ENCODE assay signal across 17 mouse cellular contexts in the genomic region with DNA sequence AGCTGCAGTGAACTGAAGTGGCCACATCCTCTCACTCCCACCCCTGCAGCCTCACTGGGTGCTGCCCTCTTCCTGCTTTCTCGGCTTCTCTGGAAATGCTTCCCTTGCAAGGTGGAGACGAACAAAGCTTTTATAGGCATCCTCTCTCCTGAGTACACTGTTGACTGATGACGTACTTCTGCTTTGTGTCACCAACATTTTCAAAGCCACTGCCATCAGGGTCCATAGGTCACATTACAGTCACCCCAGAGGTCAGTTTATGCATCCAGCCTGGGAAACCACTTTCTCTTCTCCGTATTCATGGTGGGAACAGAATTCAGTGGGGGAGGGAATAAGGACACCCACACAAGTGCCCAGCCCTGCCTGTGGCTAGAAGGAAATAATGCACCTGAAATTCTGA. TPM values are rescaled to one million over a fixed set of nuclear protein-coding genes. Genes with fewer than 3 reads are reported as not detected.
DNase-seq lines count a peak whose midpoint lies in the region; ATAC-seq and TF ChIP-seq lines count a peak whose summit lies in the region.
"Had no signal": no experiment of that assay in that cellular context is flagged by ENCODE, and none has a peak within 500 bp of the region (broad histone marks: within the 10 kb centered on the region; RNA-seq: fewer than 3 reads in every experiment).

No protein-coding gene starts in this region.

- no peak for TF ChIP-seq EP300 in heart, postnatal 0 days (IDR thresholded peaks at IDR 0.05; ENCODE audit: low read depth)
- no peak for TF ChIP-seq EP300 in lung, postnatal 0 days (IDR thresholded peaks at IDR 0.05)
- TF ChIP-seq EP300 in liver, embryonic 14.5 days (IDR thresholded peaks at IDR 0.05; ENCODE audit: low read depth): no peak

- no peak for ATAC-seq in heart, postnatal 0 days (ENCODE audit: insufficient read depth, low read depth)
- 0 out of 2 replicates have a peak, but pooled peaks have one; percentile 23 for ATAC-seq in lung, postnatal 0 days
- no peak for ATAC-seq in liver, embryonic 14.5 days (ENCODE audit: insufficient read depth)
- ATAC-seq in midbrain, embryonic 15.5 days (replicated peaks): no peak

- H3K4me2 ChIP-seq in heart, postnatal 0 days (ENCODE audit: low read depth, low read length): no peak overlapping the region
- no peak overlapping the region for H3K4me2 ChIP-seq in lung, postnatal 0 days (replicated peaks; ENCODE audit: low read depth, low read length)
- no peak overlapping the region for H3K4me2 ChIP-seq in liver, embryonic 14.5 days (ENCODE audit: low read depth)
- H3K4me2 ChIP-seq in midbrain, embryonic 15.5 days: no peak overlapping the region
- H3K4me2 ChIP-seq: embryonic facial prominence, embryonic 15.5 days; stomach, embryonic 15.5 days had no signal

- H3K9me3 ChIP-seq in heart, postnatal 0 days (replicated peaks; ENCODE audit: control insufficient read depth, low read length): no peaks in the 10 kb centered on the region
- no peaks in the 10 kb centered on the region for H3K9me3 ChIP-seq in lung, postnatal 0 days (ENCODE audit: low read length)
- H3K9me3 ChIP-seq in liver, embryonic 14.5 days (ENCODE audit: control insufficient read depth, low read length): no peaks in the 10 kb centered on the region
- no peaks in the 10 kb centered on the region for H3K9me3 ChIP-seq in midbrain, embryonic 15.5 days
- H3K9me3 ChIP-seq: embryonic facial prominence, embryonic 15.5 days; stomach, embryonic 15.5 days had no signal

- TF ChIP-seq CTCF in heart, postnatal 0 days (IDR thresholded peaks at IDR 0.05; ENCODE audit: low read depth): no peak
- TF ChIP-seq CTCF in lung, postnatal 0 days (IDR thresholded peaks at IDR 0.05): no peak
- TF ChIP-seq CTCF in liver, embryonic 14.5 days (IDR thresholded peaks at IDR 0.05; ENCODE audit: low read depth): no peak

- 0 out of 2 replicates have a peak, but pooled peaks cover 5% of the 10 kb centered on the region for H3K27me3 ChIP-seq in heart, postnatal 0 days (ENCODE audit: control insufficient read depth, insufficient read depth, low read length)
- H3K27me3 ChIP-seq in lung, postnatal 0 days (replicated peaks; ENCODE audit: insufficient read depth, low read length): no peaks in the 10 kb centered on the region
- no peaks in the 10 kb centered on the region for H3K27me3 ChIP-seq in liver, embryonic 14.5 days (ENCODE audit: control insufficient read depth, insufficient read depth, low read length)
- H3K27me3 ChIP-seq in midbrain, embryonic 15.5 days (replicated peaks): no peaks in the 10 kb centered on the region
- H3K27me3 ChIP-seq: embryonic facial prominence, embryonic 15.5 days; stomach, embryonic 15.5 days had no signal

- H3K4me1 ChIP-seq in heart, postnatal 0 days (ENCODE audit: control insufficient read depth, insufficient read depth): no peaks in the 10 kb centered on the region
- H3K4me1 ChIP-seq in lung, postnatal 0 days (ENCODE audit: insufficient read depth, low read depth, low read length): no peaks in the 10 kb centered on the region
- peaks cover 0 to 4% of the 10 kb centered on the region in 2 experiments; a peak in 1 of 4 replicates for H3K4me1 ChIP-seq in liver, embryonic 14.5 days (replicated peaks; ENCODE audit: control insufficient read depth in 2 of 2, insufficient read depth in 2 of 2, low read length in 1 of 2)
- H3K4me1 ChIP-seq in midbrain, embryonic 15.5 days: peaks cover 28% of the 10 kb centered on the region
- H3K4me1 ChIP-seq: embryonic facial prominence, embryonic 15.5 days had no signal

- no peak overlapping the region for H3K4me3 ChIP-seq in heart, postnatal 0 days (ENCODE audit: low read depth, low read length)
- no peak overlapping the region for H3K4me3 ChIP-seq in lung, postnatal 0 days (ENCODE audit: low read depth, low read length)
- H3K4me3 ChIP-seq in liver, embryonic 14.5 days (ENCODE audit: insufficient read depth in 1 of 2, low read depth in 2 of 2, low read length in 2 of 2): no peak overlapping the region
- no peak overlapping the region for H3K4me3 ChIP-seq in midbrain, embryonic 15.5 days
- H3K4me3 ChIP-seq: embryonic facial prominence, embryonic 15.5 days; myocyte; stomach, embryonic 15.5 days had no signal

- peak overlapping the region; percentile 4 for H3K27ac ChIP-seq in heart, postnatal 0 days (ENCODE audit: low read depth)
- H3K27ac ChIP-seq in lung, postnatal 0 days (ENCODE audit: low read length): no peak overlapping the region
- no peak overlapping the region for H3K27ac ChIP-seq in liver, embryonic 14.5 days
- peak overlapping the region; percentile 10; the same call in 1 of the 2 replicates for H3K27ac ChIP-seq in midbrain, embryonic 15.5 days
- H3K27ac ChIP-seq: embryonic facial prominence, embryonic 15.5 days; macrophage; stomach, embryonic 15.5 days had no signal

- H3K9ac ChIP-seq in heart, postnatal 0 days (replicated peaks; ENCODE audit: low read depth, low read length): no peak overlapping the region
- no peak overlapping the region for H3K9ac ChIP-seq in lung, postnatal 0 days (replicated peaks; ENCODE audit: low read depth)
- H3K9ac ChIP-seq in liver, embryonic 14.5 days (replicated peaks): no peak overlapping the region
- H3K9ac ChIP-seq in midbrain, embryonic 15.5 days: no peak overlapping the region
- H3K9ac ChIP-seq: embryonic facial prominence, embryonic 15.5 days; stomach, embryonic 15.5 days had no signal

- DNase-seq in heart, postnatal 0 days (ENCODE audit: low spot score): no peak
- no peak for DNase-seq in heart, postnatal 25 days (ENCODE audit: low spot score)
- DNase-seq in lung, postnatal 0 days (ENCODE audit: low spot score): no peak
- no peak for DNase-seq in lung, postnatal 14 days
- DNase-seq in liver, embryonic 14.5 days (ENCODE audit: low read depth in 3 of 3, low spot score in 3 of 3): peak in 2 of 3 experiments; percentile 3 to 19
- no peak for DNase-seq in kidney, adult 11 months
- DNase-seq: adrenal gland, postnatal 10 days; cerebellum, postnatal 36 days; heart, postnatal 14 days; thymus, postnatal 36 days had no signal

- no peaks in the 10 kb centered on the region for H3K36me3 ChIP-seq in heart, postnatal 0 days (replicated peaks; ENCODE audit: control insufficient read depth, insufficient read depth, low read length)
- H3K36me3 ChIP-seq in lung, postnatal 0 days (ENCODE audit: insufficient read depth, low read length): no peaks in the 10 kb centered on the region
- no peaks in the 10 kb centered on the region for H3K36me3 ChIP-seq in liver, embryonic 14.5 days (replicated peaks; ENCODE audit: control insufficient read depth, insufficient read depth, low read depth)
- no peaks in the 10 kb centered on the region; the same call in 1 of the 2 replicates for H3K36me3 ChIP-seq in midbrain, embryonic 15.5 days (replicated peaks)
- H3K36me3 ChIP-seq: embryonic facial prominence, embryonic 15.5 days; stomach, embryonic 15.5 days had no signal

- intact Hi-C loops in heart, postnatal 25 days (cut with DNase I): loop anchor here (5.0 kb wide), 1 partner anchor 101 kb away; no protein-coding TSS in a partner anchor

- WGBS in heart, postnatal 0 days: 11% methylated on average over 4 of the region's 4 CpGs
- 8% methylated on average over 4 of the region's 4 CpGs for WGBS in lung, postnatal 0 days
- WGBS in liver, embryonic 14.5 days (ENCODE audit: insufficient replicate concordance): 13% methylated on average over 4 of the region's 4 CpGs
- WGBS in midbrain, embryonic 15.5 days: 19% methylated on average over 4 of the region's 4 CpGs

RNA-seq across cellular contexts. Expression of gene Wscd1, which starts 23.1 kb away (rescaled TPM):
- 14.1 and 25.0 TPM in 2 replicates for total RNA-seq in heart, postnatal 0 days (2014; rRNA removed; ENCODE audit: low replicate concordance)
- polyA plus RNA-seq in heart, postnatal 0 days (2015; fragmentation: Nextera tagmentation; extraction: Ambion mirVana): 4.0 and 4.3 TPM in 2 replicates
- total RNA-seq in heart, postnatal 25 days (2021): 10 to 100 TPM in 1 of 2 experiments, 1 to 10 TPM in 1; 8.6 to 12.6 TPM
- 14.6 and 15.4 TPM in 2 replicates for polyA plus RNA-seq in lung, postnatal 0 days (2015; fragmentation: Nextera tagmentation; extraction: Ambion mirVana)
- 0.09 and 0.24 TPM in 2 replicates for polyA plus RNA-seq in liver, embryonic 14.5 days (2012; rRNA removed)
- polyA plus RNA-seq in liver, embryonic 14.5 days (2014; fragmentation: Nextera tagmentation; extraction: Ambion mirVana): 0.23 and 0.24 TPM in 2 replicates
- 86.4 and 95.0 TPM in 2 replicates for polyA plus RNA-seq in midbrain, embryonic 15.5 days (2015; fragmentation: Nextera tagmentation; extraction: Ambion mirVana)
- total RNA-seq: CH12.LX; granulocyte monocyte progenitor cell, adult 5-6 weeks had no signal
- polyA plus RNA-seq: macrophage had no signal

Comparison
In these comparisons a context has a peak if more than half of its experiments do, and no peak if none do; other contexts are left out.
1. DNase-seq: peak in liver, embryonic 14.5 days (2 of 3); none in heart, postnatal 0 days (single experiment), heart, postnatal 25 days (single experiment), lung, postnatal 0 days (single experiment), lung, postnatal 14 days (single experiment) and kidney, adult 11 months (single experiment).
2. H3K27ac ChIP-seq: peak in heart, postnatal 0 days (single experiment) and midbrain, embryonic 15.5 days (single experiment); none in lung, postnatal 0 days (single experiment) and liver, embryonic 14.5 days (single experiment).